Mouse (Mus musculus) ZHBTc4 (cell line): ENCODE results near the gene Gatad2b.
"Not testable (repeated sequence)": the region's sequence is repeated elsewhere in the genome, so short reads cannot be mapped to it uniquely, and the experiment has no call there.

Experiments
- DNase-seq: peaks from one replicate; pipeline ENCODE4 v3.0.0-alpha.2; 2011; ENCODE audit warnings: low read depth, low spot score

The Gatad2b gene

DNA sequence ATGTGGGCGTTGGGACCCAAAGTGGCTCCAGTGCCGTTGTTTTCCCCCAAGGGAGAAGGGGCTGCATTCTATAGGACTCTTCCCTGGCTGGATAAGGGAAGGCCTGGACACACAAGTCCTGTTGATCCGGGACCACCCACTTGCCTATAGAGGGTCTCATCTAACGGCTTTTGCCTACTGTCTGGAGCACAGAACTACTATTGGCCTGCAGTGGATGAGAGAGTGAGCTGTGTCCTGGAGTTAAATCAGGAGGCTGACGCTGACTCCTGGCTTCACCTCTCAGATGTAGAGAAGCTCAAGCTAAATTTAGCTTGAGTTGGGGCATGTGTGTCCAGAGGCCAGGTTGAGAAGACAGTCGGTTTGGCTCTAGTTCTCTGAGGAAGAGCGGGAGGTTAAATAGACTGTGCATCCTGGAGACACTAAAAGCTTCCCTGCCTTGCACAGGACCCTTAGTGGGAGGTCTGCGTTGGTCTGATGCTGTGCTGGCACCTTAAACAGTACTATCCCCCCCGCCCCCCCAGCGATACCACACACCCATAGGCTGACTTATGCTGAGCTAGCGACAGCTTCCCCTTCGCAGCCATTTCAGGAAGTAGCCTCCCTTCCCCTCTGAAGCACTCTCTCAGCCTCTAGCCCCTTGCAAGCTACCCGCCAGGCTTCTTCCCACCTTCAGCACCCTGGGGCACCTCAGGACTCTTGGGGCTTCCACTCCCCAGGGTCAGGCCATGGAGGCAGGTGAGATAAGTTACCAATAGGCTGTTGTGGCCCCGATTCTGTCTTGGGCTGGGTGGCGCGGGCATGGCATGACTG, 26.8 kb upstream of the Gatad2b start:
- DNase-seq = no peak

DNA sequence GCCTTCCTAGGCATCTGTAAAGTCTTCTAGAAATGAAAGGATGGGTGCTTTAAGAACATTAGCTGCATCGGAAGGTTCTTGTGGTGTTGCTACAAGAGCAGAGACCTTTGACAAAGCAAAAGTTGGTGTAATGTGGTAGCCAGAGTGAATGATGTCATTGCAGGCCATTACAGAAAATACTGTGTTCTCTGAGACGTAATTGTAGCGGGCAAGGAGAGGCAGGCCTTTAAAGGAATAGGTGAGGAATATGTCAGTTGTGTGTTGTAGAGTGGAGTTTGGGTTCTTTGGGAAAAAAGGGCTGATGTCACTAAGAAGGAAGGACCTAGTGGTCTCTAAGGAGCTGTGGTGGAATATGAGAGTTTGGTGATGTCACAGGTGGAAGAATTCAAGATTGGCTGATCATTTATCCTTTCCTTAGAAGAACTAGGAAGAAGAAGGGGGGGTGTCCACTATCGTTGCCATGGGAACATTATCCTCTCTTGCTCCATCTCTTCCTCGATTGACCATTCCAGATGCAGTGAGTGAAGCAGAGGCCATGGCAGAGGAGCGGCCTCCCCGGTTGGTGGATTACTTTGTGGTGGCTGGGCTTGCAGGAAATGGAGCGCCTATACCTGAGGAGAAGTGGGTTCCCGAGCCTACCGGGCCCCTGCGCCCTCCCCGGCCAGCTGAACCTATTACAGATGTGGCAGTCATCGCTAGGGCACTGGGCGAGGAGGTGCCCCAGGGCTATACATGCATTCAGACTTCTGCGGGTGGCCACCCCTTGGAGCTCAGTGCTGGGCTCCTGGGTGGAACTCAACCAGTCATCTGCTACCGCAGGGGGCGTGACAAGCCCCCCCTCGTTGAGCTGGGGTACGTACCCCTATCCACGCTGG, 25.8 kb upstream of the Gatad2b start:
- DNase-seq = no peak

DNA sequence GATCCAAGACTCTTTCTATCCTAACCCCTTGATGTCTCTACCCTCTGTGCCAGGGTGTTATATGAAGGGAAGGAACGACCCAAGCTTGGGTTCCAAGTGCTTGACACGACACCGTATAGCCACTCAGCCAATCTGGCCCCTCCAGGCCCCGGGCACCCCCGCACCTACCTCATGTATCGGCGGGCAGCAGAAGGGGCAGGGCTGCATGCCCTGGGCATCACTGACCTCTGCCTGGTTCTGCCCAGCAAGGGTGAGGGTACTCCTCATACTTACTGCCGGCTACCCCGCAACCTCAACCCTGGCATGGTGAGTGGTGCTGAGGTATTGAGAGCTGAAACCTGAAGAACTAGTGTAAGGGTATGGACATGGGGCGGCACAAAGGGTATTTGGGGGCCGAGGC, 24.8 kb upstream of the Gatad2b start:
- no peak for DNase-seq

DNA sequence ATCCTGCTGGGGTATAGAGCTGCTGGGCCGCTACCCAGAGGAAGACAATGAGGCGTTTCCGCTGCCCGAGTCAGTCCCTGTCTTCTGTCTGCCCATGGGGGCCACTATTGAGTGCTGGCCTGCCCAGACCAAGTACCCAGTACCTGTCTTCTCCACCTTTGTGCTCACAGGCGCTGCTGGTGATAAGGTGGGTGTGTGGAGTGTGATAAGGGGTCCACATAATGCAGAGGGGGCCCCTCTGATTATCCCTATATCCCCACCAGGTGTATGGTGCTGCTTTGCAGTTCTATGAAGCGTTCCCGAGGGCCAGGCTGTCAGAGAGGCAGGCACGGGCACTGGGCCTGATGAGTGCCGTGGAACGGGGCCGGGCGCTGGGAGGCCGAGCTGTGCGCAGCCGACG, 24.0 kb upstream of the Gatad2b start:
- no peak for DNase-seq

DNA sequence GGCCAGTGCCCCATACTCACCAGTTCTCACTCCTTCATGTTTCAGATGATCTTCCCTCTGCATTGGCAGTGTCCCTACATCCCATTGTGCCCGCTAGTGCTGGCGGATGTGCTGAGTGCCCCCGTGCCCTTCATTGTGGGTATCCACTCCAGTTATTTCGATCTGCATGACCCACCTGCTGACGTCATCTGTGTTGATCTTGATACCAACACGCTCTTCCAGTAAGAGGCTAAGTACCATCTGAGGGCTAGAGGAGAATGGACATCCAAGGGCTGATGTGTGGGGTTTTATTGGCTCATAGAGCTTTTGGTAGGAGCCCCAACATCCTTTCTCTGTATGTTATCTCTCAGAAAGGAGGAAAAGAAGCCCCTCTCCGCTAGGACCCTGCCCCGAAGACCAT, 22.2 kb upstream of the Gatad2b start:
- no peak for DNase-seq

DNA sequence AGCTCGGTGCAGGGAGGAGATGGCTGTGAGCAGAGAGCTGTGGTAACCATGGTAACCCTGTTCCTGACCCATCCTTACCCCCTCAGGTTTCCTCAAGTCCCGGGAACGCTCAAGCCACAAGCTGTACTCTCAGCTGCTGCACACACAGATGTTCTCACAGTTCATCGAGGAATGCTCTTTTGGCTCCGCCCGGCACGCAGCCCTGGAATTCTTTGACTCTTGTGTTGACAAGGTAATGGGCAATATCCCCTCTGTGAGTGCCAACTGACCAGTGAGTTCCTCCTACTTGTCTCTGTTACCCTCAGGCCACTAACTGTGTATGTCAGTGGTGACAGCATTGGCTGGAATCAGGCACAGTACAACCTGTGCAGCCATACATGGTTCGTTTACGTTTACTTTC, 20.8 kb upstream of the Gatad2b start:
- peak; percentile 64 for DNase-seq

DNA sequence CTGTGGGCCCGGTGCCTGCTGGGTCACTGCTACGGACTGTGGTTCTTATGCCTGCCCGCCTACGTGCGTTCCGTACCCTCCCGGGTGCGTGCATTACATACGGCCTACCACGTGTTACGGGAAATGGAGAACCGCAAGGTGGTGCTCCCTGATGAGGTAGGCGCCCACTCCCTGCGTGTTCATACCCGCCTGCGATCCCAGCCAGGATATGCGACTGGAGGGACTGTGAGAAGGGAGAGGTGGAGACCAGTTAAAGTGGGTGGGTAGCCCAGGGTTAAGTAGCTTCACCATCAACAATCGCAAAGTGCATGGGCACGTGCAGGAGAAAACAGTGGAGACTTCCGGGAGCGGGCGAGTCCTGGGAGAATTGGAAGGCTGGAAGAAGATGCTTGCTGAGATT, 19.1 kb upstream of the Gatad2b start:
- peak; percentile 51 for DNase-seq

DNA sequence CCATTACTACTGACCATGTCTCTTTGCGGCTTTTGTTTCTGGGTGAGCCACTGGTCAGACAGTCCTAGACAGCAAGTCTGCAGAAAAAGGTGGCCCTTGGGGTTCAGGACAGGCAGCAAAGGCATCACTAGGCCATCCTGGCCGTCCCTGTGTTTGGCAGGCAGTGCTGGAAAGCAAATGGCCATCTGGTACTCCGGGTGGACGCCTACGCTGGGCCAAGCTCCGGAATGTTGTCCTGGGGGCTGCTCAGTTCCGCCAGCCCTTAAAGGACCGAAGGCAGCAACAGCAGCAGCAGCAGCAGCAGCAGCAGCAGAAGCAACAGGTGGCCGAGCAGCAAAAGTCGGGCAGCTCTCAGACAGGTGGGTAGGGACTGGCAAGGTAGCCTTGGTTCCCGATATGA, 17.7 kb upstream of the Gatad2b start:
- no peak for DNase-seq

DNA sequence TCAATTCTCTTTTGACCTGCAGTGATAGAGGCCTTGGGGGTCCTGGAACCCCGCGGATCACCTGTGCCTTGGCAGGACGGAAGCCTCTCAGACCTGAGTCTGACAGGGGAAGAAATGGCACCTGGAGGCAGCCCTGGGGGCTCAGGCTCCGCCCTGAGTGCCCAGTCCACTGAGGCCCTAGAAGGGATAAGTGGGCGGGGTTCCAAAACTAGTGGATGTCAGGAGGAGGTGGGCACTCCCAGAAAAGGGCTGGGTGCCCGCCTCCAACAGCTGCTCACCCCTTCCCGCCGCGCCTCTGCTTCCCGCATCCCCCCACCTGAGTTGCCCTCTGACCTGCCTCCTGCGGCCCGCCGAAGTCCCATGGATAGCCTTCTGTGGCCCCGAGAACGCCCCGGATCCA, 16.1 kb upstream of the Gatad2b start:
- peak; percentile 42 for DNase-seq

DNA sequence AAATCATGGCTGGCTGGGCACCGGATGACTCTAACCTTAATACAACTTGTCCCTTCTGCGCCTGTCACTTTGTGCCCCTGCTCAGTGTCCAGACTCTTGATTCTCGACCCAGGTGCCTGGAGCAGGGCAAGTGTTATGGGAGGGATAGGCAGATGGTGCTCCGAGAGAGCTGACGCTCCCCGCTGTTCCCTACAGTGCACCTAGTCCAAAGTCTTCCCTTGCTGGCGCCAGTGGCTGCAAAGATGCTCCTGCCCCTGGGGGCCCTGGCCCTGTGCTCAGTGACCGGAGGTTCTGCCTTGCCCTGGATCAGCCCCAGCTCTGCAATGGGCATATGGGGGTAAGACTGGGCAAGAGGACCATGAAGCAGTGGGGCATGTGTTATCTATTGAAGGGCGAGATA, 15.2 kb upstream of the Gatad2b start:
- no peak for DNase-seq

DNA sequence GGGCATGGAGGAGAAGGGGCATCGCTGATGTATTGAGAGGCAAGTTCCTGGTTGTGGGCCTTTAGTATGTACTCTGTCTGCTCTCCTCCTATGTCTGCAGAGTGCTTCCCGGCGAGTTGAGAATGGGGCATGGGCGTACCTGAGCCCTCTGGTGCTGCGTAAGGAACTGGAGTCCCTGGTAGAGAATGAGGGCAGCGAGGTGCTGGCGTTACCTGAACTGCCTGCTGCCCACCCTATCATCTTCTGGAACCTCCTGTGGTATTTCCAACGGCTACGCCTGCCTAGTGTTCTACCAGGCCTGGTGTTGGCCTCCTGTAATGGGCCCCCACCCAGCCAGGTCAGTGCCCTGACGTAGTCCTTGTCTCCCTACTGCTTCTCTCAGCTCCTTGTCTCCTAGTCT, 14.8 kb upstream of the Gatad2b start:
- DNase-seq = no peak

DNA sequence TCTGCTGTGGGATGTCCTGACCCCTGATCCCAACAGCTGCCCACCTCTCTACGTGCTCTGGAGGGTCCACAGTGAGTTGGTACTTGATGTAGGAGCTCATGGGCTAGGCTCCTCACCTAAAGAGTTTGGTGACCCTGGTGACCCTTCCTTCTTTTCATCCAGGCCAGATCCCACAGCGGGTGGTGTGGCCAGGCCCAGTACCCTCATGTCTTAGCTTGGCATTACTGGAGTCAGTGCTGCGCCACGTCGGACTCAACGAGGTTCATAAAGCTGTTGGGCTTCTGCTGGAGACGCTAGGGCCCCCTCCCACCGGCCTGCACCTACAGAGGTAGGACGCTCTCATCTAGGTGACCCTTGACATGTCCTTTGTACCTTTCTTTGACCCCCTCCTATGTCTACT, 13.8 kb upstream of the Gatad2b start:
- no peak for DNase-seq

DNA sequence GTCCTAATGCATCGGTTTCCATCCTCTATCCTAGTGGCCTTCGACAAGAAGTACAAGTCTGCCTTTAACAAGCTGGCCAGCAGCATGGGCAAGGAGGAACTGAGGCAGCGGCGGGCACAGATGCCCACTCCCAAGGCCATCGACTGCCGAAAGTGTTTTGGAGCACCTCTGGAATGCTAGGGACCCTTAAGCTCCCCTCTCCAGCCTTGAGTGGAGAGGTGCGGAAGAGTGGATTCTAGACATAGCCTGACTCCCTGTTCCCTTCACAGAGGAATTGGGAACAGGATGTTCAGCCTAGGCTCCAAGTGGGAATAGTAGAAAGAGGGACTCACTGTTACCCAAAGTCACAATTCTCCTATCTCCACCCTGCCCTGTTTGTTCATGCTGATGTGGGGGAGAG, 13.2 kb upstream of the Gatad2b start:
- DNase-seq = no peak

DNA sequence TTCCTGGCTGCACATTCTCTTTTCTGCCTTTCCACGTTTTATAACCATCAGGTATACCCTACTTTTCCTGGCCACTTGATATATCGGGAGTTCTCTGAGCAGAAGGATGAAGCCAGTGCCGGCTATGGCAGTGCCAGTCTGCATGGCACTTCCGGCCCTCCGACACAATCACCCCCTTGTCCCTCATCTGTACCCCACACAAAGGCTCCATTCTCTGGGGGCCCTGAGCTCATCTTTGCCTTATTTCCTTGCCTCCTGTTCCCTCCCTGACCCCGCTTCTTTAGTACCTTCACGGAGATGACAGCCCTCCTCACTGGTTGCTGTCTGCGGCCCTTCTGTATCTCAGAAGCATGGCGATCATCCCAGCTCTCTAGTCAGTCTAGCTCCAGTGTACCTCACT, 12.3 kb upstream of the Gatad2b start:
- no peak for DNase-seq

DNA sequence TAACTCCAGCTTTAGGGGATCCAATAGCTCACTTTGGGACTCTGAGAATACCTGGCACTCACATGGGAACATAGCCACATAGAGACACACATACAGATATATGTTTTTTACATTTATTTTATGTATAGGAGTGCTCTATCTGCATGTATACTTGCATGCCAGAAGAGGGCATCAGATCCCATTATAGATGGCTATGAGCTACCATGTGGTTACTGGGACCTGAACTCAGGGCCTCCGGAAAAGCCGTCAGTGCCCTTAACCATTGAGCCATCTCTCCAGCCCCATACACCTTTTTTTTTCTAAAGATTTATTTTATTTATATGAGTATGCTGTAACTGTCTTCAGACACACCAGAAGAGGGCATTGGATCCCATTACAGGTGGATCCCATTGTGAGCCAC, 8.8 kb upstream of the Gatad2b start:
- no peak for DNase-seq

DNA sequence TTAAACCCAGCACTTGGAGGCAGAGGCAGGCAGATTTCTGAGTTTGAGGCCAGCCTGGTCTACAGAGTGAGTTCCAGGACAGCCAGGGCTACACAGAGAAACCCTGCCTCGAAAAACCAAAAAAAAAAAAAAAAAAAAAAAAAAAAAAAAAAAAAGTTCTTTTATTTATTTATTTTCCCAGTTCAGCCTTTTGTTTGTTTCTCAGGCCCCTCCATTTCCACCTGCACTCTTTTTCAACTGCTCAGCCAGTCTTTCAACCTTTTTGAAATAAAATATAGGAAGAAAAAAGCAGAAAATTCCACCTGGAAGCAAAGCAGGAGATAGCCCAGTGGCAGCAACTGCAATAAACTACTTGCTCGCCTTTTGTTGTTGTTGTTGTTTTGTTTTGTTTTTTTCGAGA, 3.6 kb upstream of the Gatad2b start:
- DNase-seq = not testable (repeated sequence)

DNA sequence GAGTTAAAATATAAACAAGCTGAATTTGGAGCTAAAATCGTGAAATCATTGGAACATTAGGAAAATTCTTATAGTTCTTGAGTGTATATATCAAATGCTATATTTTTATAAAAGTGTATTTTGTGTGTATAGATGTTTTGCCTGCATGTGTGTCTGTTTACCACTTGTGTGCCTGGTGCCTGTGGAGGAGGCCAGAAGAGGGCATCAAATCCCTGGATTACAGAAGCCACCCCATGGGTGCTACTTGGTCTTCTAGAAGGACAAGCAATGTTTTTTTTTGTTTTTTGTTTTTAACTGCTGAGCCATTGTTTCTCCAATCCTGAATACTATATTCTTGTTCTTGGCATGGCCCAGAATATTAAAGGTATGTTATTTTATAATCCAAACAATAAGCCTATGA, 2.4 kb upstream of the Gatad2b start:
- DNase-seq = no peak

DNA sequence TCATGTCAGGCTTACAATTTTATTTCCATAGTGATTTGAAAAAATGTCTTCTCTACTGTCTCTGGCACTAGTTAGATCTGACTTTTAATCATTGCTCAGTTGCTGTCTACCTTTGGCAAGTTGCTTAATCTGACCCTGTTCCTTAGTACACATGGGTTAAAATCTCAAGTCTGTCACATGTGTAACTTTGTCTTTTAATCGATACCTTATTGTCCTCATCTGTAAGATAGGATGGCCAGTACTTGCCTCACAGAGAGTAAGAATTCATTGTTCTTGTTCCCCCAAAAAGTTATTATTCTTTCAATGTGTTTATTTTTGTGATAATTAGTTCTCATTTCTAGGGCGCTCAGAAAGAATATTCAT, 1.0 kb upstream of the Gatad2b start:
- DNase-seq = no peak

DNA sequence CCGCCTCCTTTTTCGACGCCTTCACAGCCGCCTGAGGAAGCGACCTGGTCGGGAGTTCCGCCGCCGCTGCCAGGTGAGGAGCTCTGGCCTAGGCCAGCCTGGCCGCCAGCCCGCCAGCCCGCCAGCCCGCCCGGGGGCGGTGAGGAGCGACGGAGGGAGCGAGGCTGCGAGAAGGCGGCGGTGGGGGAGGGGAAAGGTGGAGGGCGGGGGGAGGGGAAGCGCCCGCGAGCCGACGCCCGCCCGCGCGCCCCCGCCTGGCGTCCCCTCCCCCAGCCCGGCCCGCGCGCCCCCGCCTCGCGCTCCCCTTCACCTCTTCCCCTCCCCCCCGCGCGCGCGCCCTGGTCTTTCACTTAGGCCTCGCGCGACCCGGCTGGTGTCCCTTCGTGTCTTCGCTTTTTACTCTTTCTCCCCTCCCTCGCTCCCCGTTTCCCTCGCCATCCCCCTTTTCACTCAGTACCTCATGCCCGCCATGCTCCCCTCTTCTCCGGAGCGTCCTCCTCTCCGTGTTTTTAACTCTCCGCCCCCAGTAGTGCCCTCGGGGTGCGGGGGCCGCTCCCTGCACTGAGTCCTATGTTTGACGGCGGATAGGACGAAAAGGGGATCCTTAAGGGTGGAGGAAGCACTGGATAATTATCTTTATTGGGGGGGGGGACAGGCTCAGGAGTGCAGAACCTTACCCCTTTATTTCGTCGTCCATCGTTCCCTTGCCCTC, 530 bp downstream of the Gatad2b start:
- peak; percentile 90 for DNase-seq

DNA sequence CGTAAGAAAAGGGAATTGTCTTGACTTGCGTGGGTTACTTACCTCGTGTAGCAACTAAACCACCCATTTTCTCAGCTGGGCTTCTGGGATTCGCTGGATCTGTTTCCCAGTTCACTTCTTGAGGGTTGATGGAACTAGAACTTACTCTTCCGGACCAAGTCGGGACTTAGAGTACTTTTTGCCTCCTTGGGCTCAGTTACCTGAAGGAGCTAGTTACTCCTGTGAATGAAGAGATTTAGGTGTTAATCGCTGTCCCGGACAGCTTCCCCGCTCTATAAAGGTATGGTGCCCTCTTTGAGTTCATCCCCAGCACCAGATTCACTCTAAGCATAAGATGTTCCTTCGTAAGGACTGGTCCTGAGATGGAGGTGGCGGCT, 1.1 kb downstream of the Gatad2b start:
- DNase-seq = no peak

DNA sequence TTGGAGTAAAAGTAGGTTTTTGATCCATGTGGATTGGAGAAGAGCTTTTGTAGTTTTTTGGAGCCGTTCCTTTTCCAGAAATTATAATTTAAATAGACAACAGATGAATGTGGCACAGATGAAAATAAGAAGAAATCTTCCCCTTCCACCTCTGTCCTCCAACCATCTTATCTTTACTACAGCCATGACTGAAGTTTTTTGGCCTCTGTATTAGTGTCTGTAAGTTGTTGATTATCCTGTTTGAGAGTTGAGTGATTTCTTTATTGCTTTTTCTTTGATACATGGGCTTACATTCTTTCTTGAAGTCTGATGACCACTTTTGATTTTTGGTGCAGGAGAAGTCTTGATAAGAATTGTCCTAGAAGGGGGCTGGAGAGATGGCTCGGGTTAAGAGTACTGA, 1.7 kb downstream of the Gatad2b start:
- no peak for DNase-seq

DNA sequence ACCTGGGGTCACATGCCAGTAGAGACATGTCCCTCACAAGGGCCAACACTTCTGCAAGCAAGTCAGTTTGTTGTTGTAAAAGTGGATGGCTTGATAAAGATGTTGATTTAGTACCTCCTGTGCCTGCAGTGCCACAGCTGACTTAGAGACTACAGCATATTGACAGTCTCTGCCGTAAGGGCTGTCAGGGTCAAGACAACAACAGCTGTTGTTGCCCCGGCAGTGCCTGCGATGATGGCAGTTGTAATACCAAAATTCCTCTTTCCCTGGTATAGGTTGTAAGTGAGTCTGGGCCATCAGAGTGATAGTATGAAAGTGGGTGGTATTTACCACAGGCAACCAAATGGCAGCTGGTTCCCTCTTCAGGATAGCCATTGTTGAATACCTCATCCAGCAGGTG, 12.8 kb downstream of the Gatad2b start:
- DNase-seq = no peak

DNA sequence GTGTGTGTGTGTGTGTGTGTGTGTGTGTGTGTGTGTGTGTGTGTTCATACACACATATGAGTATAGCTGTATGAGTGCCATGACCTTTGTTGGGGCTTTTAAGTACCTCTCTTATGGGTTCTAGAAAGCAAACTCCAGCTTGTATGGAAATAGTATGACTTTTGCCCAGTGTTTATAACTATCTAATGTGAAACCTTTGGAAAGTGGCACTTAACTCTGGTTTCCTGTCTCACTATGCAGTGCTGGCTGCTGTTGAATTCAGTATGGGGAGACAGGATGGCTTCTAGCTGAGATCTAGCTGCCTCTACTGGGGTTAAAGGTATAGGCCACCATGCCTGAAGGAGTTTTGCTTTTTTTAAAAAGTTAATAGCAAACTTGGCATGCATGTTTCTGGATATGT, 16.6 kb downstream of the Gatad2b start:
- no peak for DNase-seq
